Mouse (Mus musculus): ENCODE results near the gene Arl5b. TPM values are rescaled to one million over a fixed set of nuclear protein-coding genes. Genes with fewer than 3 reads are reported as not detected.

Gene Arl5b
- polyA plus RNA-seq, 1 experiment from 2014 or later, result 25.9 TPM

DNA sequence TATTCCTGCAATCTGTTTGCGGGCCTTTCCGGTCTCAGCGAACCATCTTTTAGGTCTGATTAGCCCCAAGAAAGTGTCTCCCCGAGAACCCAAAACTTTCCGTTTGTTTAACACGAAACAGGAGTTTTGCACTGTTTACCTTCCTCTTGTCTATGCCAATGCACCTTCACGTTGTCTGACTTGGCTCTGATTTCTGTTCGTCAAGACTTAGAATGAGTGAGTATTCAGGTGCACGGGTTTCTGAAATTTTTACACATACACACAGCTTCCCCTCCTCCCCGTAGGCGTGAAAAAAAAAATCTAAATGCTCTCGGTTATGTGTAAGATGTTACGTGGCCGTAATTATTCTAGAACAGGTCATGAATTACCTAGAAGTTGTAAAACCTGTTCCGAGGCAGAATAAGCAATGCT lies 6.6 kb downstream of the Arl5b start:
- 0% methylated on average over 15 of the region's 15 CpGs for WGBS
- H3K4me1 ChIP-seq (ENCODE audit: control insufficient read depth, insufficient read depth, low read depth, low read length), result peaks cover 13% of the 10 kb centered on the region
- peak overlapping the region; percentile 92 for H3K9ac ChIP-seq (ENCODE audit: low read depth, low read length)
- no peaks in the 10 kb centered on the region for H3K27me3 ChIP-seq (replicated peaks; ENCODE audit: control insufficient read depth, insufficient read depth, low read length)
- peak overlapping the region; percentile 67 for H3K4me3 ChIP-seq (ENCODE audit: low read length)
- ATAC-seq, result no peak
- H3K9me3 ChIP-seq (ENCODE audit: control insufficient read depth, low read length), result no peaks in the 10 kb centered on the region
- H3K36me3 ChIP-seq (ENCODE audit: control insufficient read depth, insufficient read depth, low read length), result no peaks in the 10 kb centered on the region
- peak overlapping the region; percentile 93 for H3K27ac ChIP-seq (ENCODE audit: low read depth, low read length)
- H3K4me2 ChIP-seq (ENCODE audit: low read length), result peak overlapping the region; percentile 71

DNA sequence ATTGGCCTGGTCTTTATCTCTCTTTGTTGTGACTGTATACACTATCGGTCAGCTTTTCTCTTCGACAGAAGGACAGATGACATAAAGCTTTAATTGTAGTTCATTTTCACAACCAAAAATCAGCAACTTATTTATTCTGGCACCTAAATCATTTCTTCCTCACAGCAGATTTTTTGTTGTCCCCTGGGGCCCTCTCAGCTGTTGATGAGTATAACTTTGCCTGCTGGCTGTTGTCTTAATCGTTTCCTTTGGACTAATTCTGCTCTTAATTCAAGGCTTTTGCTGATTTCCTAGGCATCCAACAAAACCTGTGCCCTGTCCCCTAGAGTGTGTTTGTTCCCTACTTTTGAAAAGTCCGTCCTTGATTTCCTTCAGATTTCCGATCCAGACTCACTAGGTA lies 9.0 kb downstream of the Arl5b start:
- Histone ChIP-seq H3K36me3 (ENCODE audit: control insufficient read depth, insufficient read depth, low read length) (no peaks in the 10 kb centered on the region), H3K27ac (ENCODE audit: low read depth, low read length) (no peak overlapping the region), H3K27me3 (replicated peaks; ENCODE audit: control insufficient read depth, insufficient read depth, low read length) (no peaks in the 10 kb centered on the region), H3K4me1 (ENCODE audit: control insufficient read depth, insufficient read depth, low read depth, low read length) (peaks cover 13% of the 10 kb centered on the region), H3K4me2 (ENCODE audit: low read length) (no peak overlapping the region), H3K4me3 (ENCODE audit: low read length) (no peak overlapping the region), H3K9me3 (ENCODE audit: control insufficient read depth, low read length) (no peaks in the 10 kb centered on the region), H3K9ac (ENCODE audit: low read depth, low read length) (no peak overlapping the region)
- ATAC-seq, result no peak
- 83% methylated on average over 5 of the region's 5 CpGs for WGBS

DNA sequence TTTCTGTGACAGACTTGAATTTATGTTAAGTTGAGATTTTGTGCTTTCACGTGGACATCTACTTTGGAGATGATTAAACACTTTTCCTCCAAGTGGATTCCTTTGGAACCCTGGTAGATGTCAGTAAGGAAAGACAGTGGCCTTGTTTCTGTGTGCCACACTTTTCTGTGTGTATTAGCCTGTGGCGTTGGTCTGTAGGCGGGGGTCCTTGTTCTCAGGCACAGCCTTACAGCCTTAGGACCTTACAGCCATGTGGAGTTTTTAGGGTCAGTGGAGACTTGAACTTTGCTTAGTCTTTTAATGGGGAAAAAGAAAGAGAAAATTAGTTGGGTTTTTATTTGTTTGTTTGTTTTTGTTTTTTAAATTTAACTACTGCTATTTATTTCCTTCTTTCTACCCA lies 11.7 kb downstream of the Arl5b start:
- Histone ChIP-seq H3K9ac (ENCODE audit: low read depth, low read length) (no peak overlapping the region), H3K4me2 (ENCODE audit: low read length) (no peak overlapping the region), H3K36me3 (ENCODE audit: control insufficient read depth, insufficient read depth, low read length) (no peaks in the 10 kb centered on the region), H3K27me3 (replicated peaks; ENCODE audit: control insufficient read depth, insufficient read depth, low read length) (no peaks in the 10 kb centered on the region), H3K4me1 (ENCODE audit: control insufficient read depth, insufficient read depth, low read depth, low read length) (peaks cover 11% of the 10 kb centered on the region), H3K27ac (ENCODE audit: low read depth, low read length) (no peak overlapping the region), H3K4me3 (ENCODE audit: low read length) (no peak overlapping the region), H3K9me3 (ENCODE audit: control insufficient read depth, low read length) (no peaks in the 10 kb centered on the region)
- no peak for ATAC-seq
- 92% methylated on average over 3 of the region's 3 CpGs for WGBS

DNA sequence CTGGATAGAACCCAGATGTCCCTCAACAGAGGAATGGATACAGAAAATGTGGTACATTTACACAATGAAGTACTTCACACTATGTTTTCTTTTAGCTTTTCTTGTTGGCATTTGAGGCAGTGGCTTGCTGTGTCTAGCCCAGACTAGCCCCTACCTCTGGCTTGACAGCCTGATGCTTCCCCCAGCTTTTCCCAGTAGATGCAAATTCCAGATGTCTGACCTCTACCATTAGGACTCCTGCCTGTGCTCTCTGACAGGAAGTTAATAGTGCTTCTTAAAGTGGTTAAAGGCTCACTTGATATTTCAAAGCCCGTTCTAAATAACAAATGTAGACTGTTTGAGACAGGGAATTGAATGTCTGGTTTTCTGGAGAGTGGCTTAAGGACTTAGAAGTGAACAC lies 14.6 kb downstream of the Arl5b start:
- H3K4me1 ChIP-seq (ENCODE audit: control insufficient read depth, insufficient read depth, low read depth, low read length), result no peaks in the 10 kb centered on the region; the same call in none of the 2 replicates
- no peak overlapping the region for H3K27ac ChIP-seq (ENCODE audit: low read depth, low read length)
- no peak overlapping the region for H3K4me3 ChIP-seq (ENCODE audit: low read length)
- no peaks in the 10 kb centered on the region for H3K9me3 ChIP-seq (ENCODE audit: control insufficient read depth, low read length)
- H3K4me2 ChIP-seq (ENCODE audit: low read length), result no peak overlapping the region
- H3K9ac ChIP-seq (ENCODE audit: low read depth, low read length), result no peak overlapping the region
- H3K27me3 ChIP-seq (replicated peaks; ENCODE audit: control insufficient read depth, insufficient read depth, low read length), result no peaks in the 10 kb centered on the region
- no peak for ATAC-seq
- no peaks in the 10 kb centered on the region; the same call in 1 of the 2 replicates for H3K36me3 ChIP-seq (ENCODE audit: control insufficient read depth, insufficient read depth, low read length)
- WGBS, result 68% methylated on average over 1 of the region's 1 CpGs

DNA sequence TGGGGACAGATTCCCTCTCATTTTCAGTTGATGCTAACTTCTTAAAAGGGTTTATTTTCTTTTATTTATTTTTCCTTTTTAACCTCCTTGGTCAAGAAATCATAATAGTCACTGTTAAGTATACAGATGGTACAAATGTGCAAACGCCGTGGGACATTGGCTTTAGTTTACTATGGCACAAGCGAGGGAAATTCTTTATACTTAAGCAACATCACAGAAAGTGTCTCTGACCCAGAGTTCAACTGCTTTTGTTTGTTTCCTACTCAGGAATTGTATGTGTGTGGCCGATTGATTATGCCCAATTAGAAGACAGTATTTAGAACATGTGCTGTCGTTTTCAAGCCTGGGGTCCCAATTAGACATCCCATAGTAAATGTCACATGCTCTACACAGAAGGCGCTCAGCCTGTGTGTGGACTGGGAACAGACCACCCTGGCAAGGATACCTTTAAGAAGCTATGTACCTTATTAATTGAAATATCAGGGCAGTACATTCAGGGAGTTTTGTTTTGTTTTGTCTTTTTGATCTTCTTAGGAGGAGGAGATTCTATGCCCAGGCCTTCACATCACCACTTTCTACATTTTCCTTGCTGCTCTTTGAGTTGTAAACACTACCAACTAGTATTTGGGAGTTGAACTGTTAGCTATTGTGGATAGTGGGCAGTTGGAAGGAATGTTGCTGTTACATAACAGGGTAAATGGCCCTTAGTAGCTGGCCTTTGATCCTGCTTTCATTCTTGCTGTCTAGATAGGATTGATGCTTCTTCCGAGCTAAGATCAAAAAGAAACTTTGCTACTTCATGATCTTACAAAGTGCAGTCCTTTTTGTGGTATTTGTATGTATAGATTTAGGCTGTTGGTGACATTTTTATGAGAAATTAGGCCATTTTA lies 15.4 kb downstream of the Arl5b start:
- no peak for ATAC-seq

DNA sequence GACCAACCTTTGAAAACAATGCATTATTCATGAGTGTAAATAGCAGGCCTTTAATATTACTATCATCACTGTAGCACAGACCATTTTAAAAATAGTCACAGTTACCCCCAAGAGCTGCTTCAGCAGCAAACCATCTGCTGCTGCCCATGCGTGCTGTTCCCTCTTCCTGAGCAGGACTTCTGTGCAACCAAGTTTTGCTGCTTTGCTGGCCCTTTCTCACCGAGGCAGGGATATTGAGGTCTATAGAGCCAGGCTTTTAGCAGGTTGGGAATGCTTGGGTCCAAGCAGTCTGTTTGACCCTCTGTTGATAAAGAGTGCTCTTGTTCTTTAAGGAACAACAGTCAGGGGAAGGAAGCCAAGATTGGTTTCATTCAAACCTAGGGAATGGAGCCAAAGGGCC lies 16.3 kb downstream of the Arl5b start:
- H3K4me1 ChIP-seq (ENCODE audit: control insufficient read depth, insufficient read depth, low read depth, low read length), result no peaks in the 10 kb centered on the region; the same call in none of the 2 replicates
- H3K9ac ChIP-seq (ENCODE audit: low read depth, low read length), result no peak overlapping the region
- H3K4me3 ChIP-seq (ENCODE audit: low read length), result no peak overlapping the region
- peaks cover 6% of the 10 kb centered on the region; the same call in 1 of the 2 replicates for H3K36me3 ChIP-seq (ENCODE audit: control insufficient read depth, insufficient read depth, low read length)
- ATAC-seq, result no peak
- no peaks in the 10 kb centered on the region for H3K27me3 ChIP-seq (replicated peaks; ENCODE audit: control insufficient read depth, insufficient read depth, low read length)
- H3K27ac ChIP-seq (ENCODE audit: low read depth, low read length), result no peak overlapping the region
- H3K4me2 ChIP-seq (ENCODE audit: low read length), result no peak overlapping the region
- H3K9me3 ChIP-seq (ENCODE audit: control insufficient read depth, low read length), result no peaks in the 10 kb centered on the region
- WGBS, result 75% methylated on average over 2 of the region's 2 CpGs

More for the DNA sequence above, 15.4 kb downstream of the Arl5b start:
- no peak overlapping the region for H3K4me3 ChIP-seq (ENCODE audit: low read length)
- no peak overlapping the region for H3K27ac ChIP-seq (ENCODE audit: low read depth, low read length)
- H3K4me1 ChIP-seq (ENCODE audit: control insufficient read depth, insufficient read depth, low read depth, low read length), result no peaks in the 10 kb centered on the region; the same call in none of the 2 replicates
- H3K9me3 ChIP-seq (ENCODE audit: control insufficient read depth, low read length), result no peaks in the 10 kb centered on the region
- no peaks in the 10 kb centered on the region for H3K27me3 ChIP-seq (replicated peaks; ENCODE audit: control insufficient read depth, insufficient read depth, low read length)
- H3K9ac ChIP-seq (ENCODE audit: low read depth, low read length), result no peak overlapping the region
- H3K36me3 ChIP-seq (ENCODE audit: control insufficient read depth, insufficient read depth, low read length), result peaks cover 2% of the 10 kb centered on the region; the same call in 1 of the 2 replicates
- no peak overlapping the region for H3K4me2 ChIP-seq (ENCODE audit: low read length)
- 60% methylated on average over 7 of the region's 7 CpGs for whole genome bisulfite sequencing

DNA sequence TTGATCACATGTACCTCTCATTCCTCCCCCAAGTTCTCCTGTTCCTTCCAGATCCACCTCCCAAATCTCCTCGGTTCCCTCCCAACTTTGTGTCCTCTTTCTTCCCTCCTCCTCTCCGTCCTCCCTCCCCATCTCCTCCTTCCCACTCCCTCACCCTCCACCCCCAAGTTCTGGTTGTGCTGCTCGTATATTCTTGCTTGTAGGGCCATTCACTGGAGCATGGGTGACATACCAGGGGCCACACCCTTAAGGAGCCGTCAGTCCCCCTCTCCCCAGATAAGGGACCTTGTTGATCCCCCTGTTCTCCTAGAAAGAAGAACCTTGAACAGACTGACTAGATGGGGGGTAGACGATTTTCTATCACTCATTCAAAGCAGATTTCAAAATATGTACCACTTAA lies 17.9 kb downstream of the Arl5b start:
- no peak overlapping the region for H3K4me3 ChIP-seq (ENCODE audit: low read length)
- H3K9ac ChIP-seq (ENCODE audit: low read depth, low read length), result no peak overlapping the region
- no peak for ATAC-seq
- H3K9me3 ChIP-seq (ENCODE audit: control insufficient read depth, low read length), result no peaks in the 10 kb centered on the region
- H3K4me1 ChIP-seq (ENCODE audit: control insufficient read depth, insufficient read depth, low read depth, low read length), result no peaks in the 10 kb centered on the region; the same call in none of the 2 replicates
- H3K27me3 ChIP-seq (replicated peaks; ENCODE audit: control insufficient read depth, insufficient read depth, low read length), result no peaks in the 10 kb centered on the region
- H3K36me3 ChIP-seq (ENCODE audit: control insufficient read depth, insufficient read depth, low read length), result peaks cover 6% of the 10 kb centered on the region
- no peak overlapping the region for H3K27ac ChIP-seq (ENCODE audit: low read depth, low read length)
- 82% methylated on average over 5 of the region's 5 CpGs for WGBS
- no peak overlapping the region for H3K4me2 ChIP-seq (ENCODE audit: low read length)

DNA sequence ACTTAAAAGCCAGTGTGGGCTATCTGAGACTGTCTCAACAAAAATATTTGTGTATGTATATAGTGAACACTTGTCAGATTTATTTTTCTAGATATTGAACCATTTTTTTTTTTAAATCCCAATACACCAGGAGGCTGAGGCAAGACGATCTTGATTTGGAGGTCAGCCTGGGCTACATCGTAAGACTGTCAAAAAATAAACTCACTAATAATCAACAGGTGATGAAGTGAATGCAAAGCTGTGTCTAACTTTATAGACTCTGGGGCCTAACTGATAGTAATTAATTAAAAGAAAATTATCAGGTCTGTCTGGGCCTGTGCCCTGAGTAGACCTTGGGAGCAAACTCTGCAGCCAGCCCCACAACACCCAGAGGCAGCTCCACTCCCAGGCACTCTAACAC lies 34.5 kb downstream of the Arl5b start:
- no peak overlapping the region for H3K4me3 ChIP-seq (ENCODE audit: low read length)
- ATAC-seq, result no peak
- no peak overlapping the region for H3K27ac ChIP-seq (ENCODE audit: low read depth, low read length)
- no peak overlapping the region for H3K9ac ChIP-seq (ENCODE audit: low read depth, low read length)
- whole genome bisulfite sequencing, result 98% methylated on average over 2 of the region's 2 CpGs
- no peak overlapping the region for H3K4me2 ChIP-seq (ENCODE audit: low read length)
- H3K27me3 ChIP-seq (replicated peaks; ENCODE audit: control insufficient read depth, insufficient read depth, low read length), result no peaks in the 10 kb centered on the region
- H3K4me1 ChIP-seq (ENCODE audit: control insufficient read depth, insufficient read depth, low read depth, low read length), result no peaks in the 10 kb centered on the region
- H3K9me3 ChIP-seq (ENCODE audit: control insufficient read depth, low read length), result no peaks in the 10 kb centered on the region
- peaks cover 16% of the 10 kb centered on the region for H3K36me3 ChIP-seq (ENCODE audit: control insufficient read depth, insufficient read depth, low read length)

DNA sequence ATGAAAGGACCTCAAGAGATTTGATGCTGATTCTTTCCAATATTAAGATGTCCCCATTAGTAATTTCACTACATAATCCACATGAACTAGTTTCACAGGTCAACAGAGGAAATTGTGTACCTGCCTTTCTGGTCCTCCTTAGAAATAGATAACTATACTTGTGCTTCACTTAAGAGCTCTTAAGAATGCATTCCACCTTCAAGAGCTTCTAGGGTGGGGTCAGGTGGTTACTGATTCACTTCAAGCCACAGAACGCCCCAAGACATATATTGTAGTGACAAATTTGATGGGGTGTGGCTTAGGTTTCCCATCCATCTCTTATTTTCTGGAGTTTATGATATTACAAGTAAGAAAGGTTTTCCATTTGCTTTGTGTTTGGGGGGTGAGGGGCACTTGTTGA lies 38.1 kb downstream of the Arl5b start:
- Histone ChIP-seq H3K4me2 (ENCODE audit: low read length) (no peak overlapping the region), H3K4me1 (ENCODE audit: control insufficient read depth, insufficient read depth, low read depth, low read length) (no peaks in the 10 kb centered on the region), H3K27me3 (replicated peaks; ENCODE audit: control insufficient read depth, insufficient read depth, low read length) (no peaks in the 10 kb centered on the region), H3K9ac (ENCODE audit: low read depth, low read length) (no peak overlapping the region), H3K36me3 (ENCODE audit: control insufficient read depth, insufficient read depth, low read length) (peaks cover 8% of the 10 kb centered on the region), H3K27ac (ENCODE audit: low read depth, low read length) (no peak overlapping the region), H3K9me3 (ENCODE audit: control insufficient read depth, low read length) (no peaks in the 10 kb centered on the region), H3K4me3 (ENCODE audit: low read length) (no peak overlapping the region)
- WGBS, result 95% methylated on average over 1 of the region's 1 CpGs
- no peak for ATAC-seq

Data from hindbrain, embryonic 16.5 days (tissue).